Mouse (Mus musculus) forebrain, embryonic 10.5 days (tissue): ENCODE results near the gene Cog7. TPM values are rescaled to one million over a fixed set of nuclear protein-coding genes. Genes with fewer than 3 reads are reported as not detected.
A peak's percentile ranks its signal among the peaks of the same experiment; 100 is the strongest.

ENCODE experiments used
- DNase-seq: peaks from one replicate; pipeline ENCODE4 v3.0.0-alpha.2; 2017; ENCODE audit warnings: low spot score; ENCODE audit errors: extremely low spot score
- H3K27ac ChIP-seq: fragments of 300-500 bp; sonication (generic); 2 replicates; pipeline ENCODE4 v1.5.1; 2016; ENCODE audit warnings: mild to moderate bottlenecking
- H3K27me3 ChIP-seq: fragments of 300-500 bp; sonication (generic); 2 replicates; pipeline ENCODE4 v1.6.1; 2016; ENCODE audit warnings: mild to moderate bottlenecking; ENCODE audit not compliant: poor library complexity, severe bottlenecking
- H3K36me3 ChIP-seq: fragments of 300-500 bp; sonication (generic); replicated peaks from 2 replicates; pipeline ENCODE4 v1.6.1; 2016; ENCODE audit warnings: mild to moderate bottlenecking, moderate library complexity
- H3K4me1 ChIP-seq: fragments of 300-500 bp; sonication (generic); 2 replicates; pipeline ENCODE4 v1.6.1; 2016
- H3K4me3 ChIP-seq: fragments of 300-500 bp; sonication (generic); 2 replicates; pipeline ENCODE4 v1.5.1; 2016; ENCODE audit warnings: mild to moderate bottlenecking, moderate library complexity
- H3K9me3 ChIP-seq: fragments of 300-500 bp; sonication (generic); 2 replicates; pipeline ENCODE4 v1.6.1; 2016; ENCODE audit warnings: mild to moderate bottlenecking, moderate library complexity
- WGBS: fragments of 180-500 bp; shearing (Covaris S2); methylation state at CpG from one replicate; pipeline ENCODE4 v1.1.7; 2016; 5-methylcytosine and 5-hydroxymethylcytosine counted together
- polyA plus RNA-seq: library from polyadenylated mRNA; unstranded; fragments of >200 nt; fragmentation: Nextera tagmentation; extraction: Ambion mirVana; gene quantifications from 2 replicates; pipeline ENCODE4 v1.2.1, GENCODE M21; 2016

Gene Cog7
- polyA plus RNA-seq, 1 experiment from 2014 or later = 23.3 TPM

GRCm38 (mm10) chr7:121864858-121865585 is 116.5 kb downstream of the Cog7 start, which contains the start of gene Scnn1b:
Gene Scnn1b (plus strand): TSS chr7:121865038.
- 2% methylated on average over 38 of the region's 42 CpGs for WGBS
- Histone ChIP-seq H3K36me3 (no peaks in the 10 kb centered on the region), H3K27me3 (peaks cover 48% of the 10 kb centered on the region), H3K27ac (no peak within 1 kb of the TSS), H3K4me3 (peak within 1 kb of the TSS; percentile 46), H3K9me3 (no peaks in the 10 kb centered on the region), H3K4me1 (peaks cover 11% of the 10 kb centered on the region)
- DNase-seq = no peak

- Histone ChIP-seq H3K36me3 (no peaks in the 10 kb centered on the region), H3K27me3 (peaks cover 11% of the 10 kb centered on the region), H3K4me3 (no peak overlapping the region), H3K4me1 (no peaks in the 10 kb centered on the region), H3K9me3 (no peaks in the 10 kb centered on the region), H3K27ac (no peak overlapping the region)
- WGBS = 87% methylated on average over 8 of the region's 8 CpGs
- DNase-seq = no peak
Measured at GRCm38 (mm10) chr7:121858939-121859338, 122.6 kb downstream of the Cog7 start.

GRCm38 (mm10) chr7:121857177-121857884 is 124.2 kb downstream of the Cog7 start:
- Histone ChIP-seq H3K4me3 (no peak overlapping the region), H3K36me3 (no peaks in the 10 kb centered on the region), H3K9me3 (no peaks in the 10 kb centered on the region), H3K27me3 (no peaks in the 10 kb centered on the region), H3K4me1 (no peaks in the 10 kb centered on the region), H3K27ac (no peak overlapping the region)
- 90% methylated on average over 11 of the region's 11 CpGs for WGBS
- DNase-seq = no peak

- Histone ChIP-seq H3K27me3 (no peaks in the 10 kb centered on the region), H3K9me3 (no peaks in the 10 kb centered on the region)
- 87% methylated on average over 8 of the region's 9 CpGs for WGBS
Measured at GRCm38 (mm10) chr7:121848537-121849168, 132.9 kb downstream of the Cog7 start.

GRCm38 (mm10) chr7:121845964-121846363 is 135.5 kb downstream of the Cog7 start:
- no peaks in the 10 kb centered on the region for H3K9me3 ChIP-seq
- WGBS = 87% methylated on average over 6 of the region's 6 CpGs
- H3K4me1 ChIP-seq = no peaks in the 10 kb centered on the region
- no peaks in the 10 kb centered on the region for H3K27me3 ChIP-seq
- DNase-seq = no peak
- H3K4me3 ChIP-seq = no peak overlapping the region
- H3K27ac ChIP-seq = no peak overlapping the region
- H3K36me3 ChIP-seq = no peaks in the 10 kb centered on the region

More at GRCm38 (mm10) chr7:121848537-121849168, 132.9 kb downstream of the Cog7 start:
- no peak overlapping the region for H3K27ac ChIP-seq
- H3K36me3 ChIP-seq = no peaks in the 10 kb centered on the region
- no peak overlapping the region for H3K4me3 ChIP-seq
- H3K4me1 ChIP-seq = no peaks in the 10 kb centered on the region
- no peak for DNase-seq

GRCm38 (mm10) chr7:121842234-121842633 is 139.3 kb downstream of the Cog7 start:
- Histone ChIP-seq H3K4me3 (no peak overlapping the region), H3K36me3 (no peaks in the 10 kb centered on the region), H3K27me3 (no peaks in the 10 kb centered on the region), H3K9me3 (no peaks in the 10 kb centered on the region), H3K27ac (no peak overlapping the region), H3K4me1 (no peaks in the 10 kb centered on the region)
- no peak for DNase-seq
- 86% methylated on average over 6 of the region's 6 CpGs for WGBS

- Histone ChIP-seq H3K4me3 (no peak overlapping the region), H3K27me3 (no peaks in the 10 kb centered on the region), H3K4me1 (no peaks in the 10 kb centered on the region), H3K27ac (no peak overlapping the region), H3K9me3 (no peaks in the 10 kb centered on the region), H3K36me3 (no peaks in the 10 kb centered on the region)
- 72% methylated on average over 7 of the region's 7 CpGs for WGBS
- DNase-seq = no peak
Measured at GRCm38 (mm10) chr7:121840810-121841209, 140.7 kb downstream of the Cog7 start.

GRCm38 (mm10) chr7:121836827-121837226 is 144.7 kb downstream of the Cog7 start:
- H3K9me3 ChIP-seq = peaks cover 3% of the 10 kb centered on the region; the same call in 1 of the 2 replicates
- H3K4me1 ChIP-seq = no peaks in the 10 kb centered on the region
- H3K36me3 ChIP-seq = no peaks in the 10 kb centered on the region
- WGBS = 96% methylated on average over 7 of the region's 7 CpGs
- no peak for DNase-seq
- H3K27me3 ChIP-seq = no peaks in the 10 kb centered on the region
- H3K27ac ChIP-seq = no peak overlapping the region
- no peak overlapping the region for H3K4me3 ChIP-seq

- Histone ChIP-seq H3K27me3 (no peaks in the 10 kb centered on the region), H3K4me1 (no peaks in the 10 kb centered on the region)
- 86% methylated on average over 7 of the region's 7 CpGs for whole genome bisulfite sequencing
Measured at GRCm38 (mm10) chr7:121835392-121835791, 146.1 kb downstream of the Cog7 start.

More at GRCm38 (mm10) chr7:121835392-121835791, 146.1 kb downstream of the Cog7 start:
- no peak for DNase-seq
- Histone ChIP-seq H3K4me3 (no peak overlapping the region), H3K9me3 (peaks cover 3% of the 10 kb centered on the region; the same call in 1 of the 2 replicates), H3K27ac (no peak overlapping the region), H3K36me3 (no peaks in the 10 kb centered on the region)

Other genes with a start within 250 kb of the Cog7 start
- 0.09 TPM in 2 replicates for gene Scnn1g, start 247.2 kb downstream of the Cog7 start, polyA plus RNA-seq
- gene Scnn1b, start 116.7 kb downstream of the Cog7 start, polyA plus RNA-seq = 0.10 TPM in 1 of 2 replicates, not detected in the other
- 93.2 and 98.7 TPM in 2 replicates for gene Gga2, start 39.5 kb upstream of the Cog7 start, polyA plus RNA-seq
- gene Ubfd1, start 85.5 kb upstream of the Cog7 start, polyA plus RNA-seq = 65.6 and 66.0 TPM in 2 replicates
- 18.6 and 20.9 TPM in 2 replicates for gene Ears2, start 85.6 kb upstream of the Cog7 start, polyA plus RNA-seq
- 757 and 765 TPM in 2 replicates for gene Ndufab1, start 120.2 kb upstream of the Cog7 start, polyA plus RNA-seq
- gene Palb2, start 151.3 kb upstream of the Cog7 start, polyA plus RNA-seq = 27.1 and 30.0 TPM in 2 replicates
- 118 and 121 TPM in 2 replicates for gene Dctn5, start 151.3 kb upstream of the Cog7 start, polyA plus RNA-seq
- gene Plk1, start 177.7 kb upstream of the Cog7 start, polyA plus RNA-seq = 247 and 262 TPM in 2 replicates
- not detected in 2 replicates for gene Ern2, start 204.5 kb upstream of the Cog7 start, polyA plus RNA-seq
- gene Chp2, start 237.8 kb upstream of the Cog7 start, polyA plus RNA-seq = not detected in 2 replicates